Mouse (Mus musculus): ENCODE measurements around the gene Dgkg. TPM values are rescaled to one million over a fixed set of nuclear protein-coding genes. Genes with fewer than 3 reads are reported as not detected.

The Dgkg gene
- total and polyA plus RNA-seq, 2 experiments from 2014 or later: 0.08 to 0.44 TPM

DNA sequence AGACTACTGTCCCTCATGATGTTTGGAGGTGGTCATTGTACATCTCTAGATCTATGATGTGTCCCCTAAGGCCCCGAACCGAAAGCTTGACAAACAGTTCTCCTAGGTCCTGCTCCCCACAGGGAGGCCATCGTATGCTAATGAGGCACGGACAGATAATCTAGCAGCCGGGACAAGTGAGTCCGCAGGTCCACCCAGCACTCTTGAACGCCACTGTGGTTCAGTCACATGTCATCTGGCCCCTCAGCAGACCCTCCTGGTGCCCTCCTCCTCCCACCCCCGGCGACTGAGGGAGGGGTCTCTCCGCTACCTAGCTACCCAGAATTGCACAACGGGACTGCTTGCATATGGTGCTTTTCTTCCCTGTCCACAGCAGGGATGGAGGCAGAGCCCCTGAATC is 1.2 kb downstream of the Dgkg start:
- no peak for ATAC-seq (ENCODE audit: insufficient read depth, low read depth)
- WGBS: 9% methylated on average over 11 of the region's 11 CpGs
- Histone ChIP-seq H3K27ac (ENCODE audit: low read depth) (no peak overlapping the region), H3K4me2 (ENCODE audit: low read depth, low read length) (peak overlapping the region; percentile 75; the same call in 1 of the 2 replicates), H3K9ac (replicated peaks; ENCODE audit: low read depth, low read length) (no peak overlapping the region), H3K4me3 (ENCODE audit: low read depth, low read length) (peak overlapping the region; percentile 50), H3K27me3 (ENCODE audit: control insufficient read depth, insufficient read depth, low read length) (peaks cover 29% of the 10 kb centered on the region), H3K9me3 (replicated peaks; ENCODE audit: control insufficient read depth, low read length) (no peaks in the 10 kb centered on the region), H3K36me3 (replicated peaks; ENCODE audit: control insufficient read depth, insufficient read depth, low read length) (no peaks in the 10 kb centered on the region), H3K4me1 (ENCODE audit: control insufficient read depth, insufficient read depth) (peaks cover 4% of the 10 kb centered on the region; the same call in 1 of the 2 replicates)
- DNase-seq (ENCODE audit: low spot score): no peak
- TF ChIP-seq CTCF (IDR thresholded peaks at IDR 0.05; ENCODE audit: low read depth) (no peak), EP300 (IDR thresholded peaks at IDR 0.05; ENCODE audit: low read depth) (no peak)

DNA sequence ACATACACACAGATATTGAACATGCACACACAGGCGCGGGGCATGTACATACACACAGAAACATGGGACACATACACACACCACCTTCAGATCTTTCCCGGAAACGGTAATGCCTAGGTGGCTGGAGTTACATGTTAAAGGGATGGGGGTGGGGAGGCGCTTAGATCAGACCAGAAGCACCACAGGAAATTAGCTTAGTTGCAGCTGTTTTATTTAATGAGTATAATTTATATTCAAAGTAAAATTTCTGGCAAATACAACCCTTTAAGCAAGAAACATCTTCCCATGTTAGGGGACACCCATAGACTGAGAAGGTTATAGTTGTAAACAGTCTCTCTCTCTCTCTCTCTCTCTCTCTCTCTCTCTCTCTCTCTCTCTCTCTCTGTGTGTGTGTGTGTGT is 1.8 kb downstream of the Dgkg start:
- WGBS: 57% methylated on average over 5 of the region's 5 CpGs
- H3K27me3 ChIP-seq (ENCODE audit: control insufficient read depth, insufficient read depth, low read length): peaks cover 29% of the 10 kb centered on the region
- no peak overlapping the region for H3K9ac ChIP-seq (replicated peaks; ENCODE audit: low read depth, low read length)
- ATAC-seq (ENCODE audit: insufficient read depth, low read depth) (no peak), DNase-seq (ENCODE audit: low spot score) (no peak)
- H3K36me3 ChIP-seq (replicated peaks; ENCODE audit: control insufficient read depth, insufficient read depth, low read length): no peaks in the 10 kb centered on the region
- peaks cover 4% of the 10 kb centered on the region; the same call in 1 of the 2 replicates for H3K4me1 ChIP-seq (ENCODE audit: control insufficient read depth, insufficient read depth)
- no peak overlapping the region for H3K4me3 ChIP-seq (ENCODE audit: low read depth, low read length)
- TF ChIP-seq CTCF (IDR thresholded peaks at IDR 0.05; ENCODE audit: low read depth) (no peak), EP300 (IDR thresholded peaks at IDR 0.05; ENCODE audit: low read depth) (no peak)
- no peaks in the 10 kb centered on the region for H3K9me3 ChIP-seq (replicated peaks; ENCODE audit: control insufficient read depth, low read length)
- H3K27ac ChIP-seq (ENCODE audit: low read depth): no peak overlapping the region
- no peak overlapping the region for H3K4me2 ChIP-seq (ENCODE audit: low read depth, low read length)

GRCm38 (mm10) chr16:22654477-22654835 is 2.6 kb downstream of the Dgkg start:
- Histone ChIP-seq H3K9me3 (replicated peaks; ENCODE audit: control insufficient read depth, low read length) (no peaks in the 10 kb centered on the region), H3K4me1 (ENCODE audit: control insufficient read depth, insufficient read depth) (peaks cover 4% of the 10 kb centered on the region; the same call in 1 of the 2 replicates), H3K27ac (ENCODE audit: low read depth) (no peak overlapping the region), H3K36me3 (replicated peaks; ENCODE audit: control insufficient read depth, insufficient read depth, low read length) (no peaks in the 10 kb centered on the region), H3K4me3 (ENCODE audit: low read depth, low read length) (no peak overlapping the region), H3K4me2 (ENCODE audit: low read depth, low read length) (no peak overlapping the region), H3K9ac (replicated peaks; ENCODE audit: low read depth, low read length) (no peak overlapping the region), H3K27me3 (ENCODE audit: control insufficient read depth, insufficient read depth, low read length) (peaks cover 29% of the 10 kb centered on the region)
- TF ChIP-seq CTCF (IDR thresholded peaks at IDR 0.05; ENCODE audit: low read depth): no peak
- no peak for TF ChIP-seq EP300 (IDR thresholded peaks at IDR 0.05; ENCODE audit: low read depth)
- WGBS: 38% methylated on average over 2 of the region's 2 CpGs
- DNase-seq (ENCODE audit: low spot score): no peak
- no peak for ATAC-seq (ENCODE audit: insufficient read depth, low read depth)

GRCm38 (mm10) chr16:22653817-22654476 is 3.1 kb downstream of the Dgkg start:
- H3K27ac ChIP-seq (ENCODE audit: low read depth): no peak overlapping the region
- H3K4me1 ChIP-seq (ENCODE audit: control insufficient read depth, insufficient read depth): peaks cover 4% of the 10 kb centered on the region; the same call in 1 of the 2 replicates
- H3K36me3 ChIP-seq (replicated peaks; ENCODE audit: control insufficient read depth, insufficient read depth, low read length): no peaks in the 10 kb centered on the region
- H3K9me3 ChIP-seq (replicated peaks; ENCODE audit: control insufficient read depth, low read length): no peaks in the 10 kb centered on the region
- no peak overlapping the region for H3K4me2 ChIP-seq (ENCODE audit: low read depth, low read length)
- TF ChIP-seq CTCF (IDR thresholded peaks at IDR 0.05; ENCODE audit: low read depth): no peak
- no peak for TF ChIP-seq EP300 (IDR thresholded peaks at IDR 0.05; ENCODE audit: low read depth)
- ATAC-seq (ENCODE audit: insufficient read depth, low read depth): no peak
- peaks cover 29% of the 10 kb centered on the region for H3K27me3 ChIP-seq (ENCODE audit: control insufficient read depth, insufficient read depth, low read length)
- no peak overlapping the region for H3K9ac ChIP-seq (replicated peaks; ENCODE audit: low read depth, low read length)
- WGBS: 83% methylated on average over 11 of the region's 11 CpGs
- no peak overlapping the region for H3K4me3 ChIP-seq (ENCODE audit: low read depth, low read length)
- no peak for DNase-seq (ENCODE audit: low spot score)

DNA sequence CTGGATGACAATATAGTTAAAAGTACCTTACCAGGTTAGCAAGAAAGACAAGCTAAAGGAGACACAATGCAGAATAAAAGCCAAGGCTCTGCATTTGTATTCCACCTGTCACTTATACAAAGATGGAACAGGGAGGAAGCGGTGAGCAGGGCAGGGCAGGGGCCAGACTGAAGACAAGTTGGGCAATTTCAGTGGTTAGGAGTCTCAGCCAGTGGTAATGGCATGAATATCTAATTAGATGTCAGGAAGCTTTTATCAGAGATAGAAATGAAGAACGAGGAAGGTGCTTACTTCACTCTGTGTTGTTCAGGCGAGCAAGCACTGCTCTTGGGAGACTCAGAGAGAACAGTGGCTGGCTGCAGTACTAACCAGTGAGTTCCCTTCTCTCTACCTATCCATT is 5.8 kb downstream of the Dgkg start:
- DNase-seq (ENCODE audit: low spot score): no peak
- H3K4me3 ChIP-seq (ENCODE audit: low read depth, low read length): no peak overlapping the region

DNA sequence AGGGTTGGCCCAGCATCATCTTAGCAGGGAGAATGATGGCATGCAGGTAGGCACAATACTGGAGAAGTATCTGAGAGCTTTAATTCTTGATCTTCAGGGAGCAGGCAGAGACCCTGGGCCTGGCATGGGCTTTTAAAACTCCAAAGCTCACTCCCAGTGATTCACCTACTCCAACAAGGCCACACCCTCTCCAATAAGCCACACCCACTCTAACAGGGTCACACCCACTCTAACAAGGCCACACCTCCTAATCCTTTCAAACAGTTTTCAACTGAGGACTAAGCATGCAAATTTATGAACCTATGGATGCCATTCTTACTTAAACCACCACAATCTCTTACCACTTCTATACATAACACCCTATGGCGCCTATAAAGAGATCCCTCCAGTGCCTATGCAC is 11.8 kb downstream of the Dgkg start:
- Histone ChIP-seq H3K27me3 (ENCODE audit: control insufficient read depth, insufficient read depth, low read length) (no peaks in the 10 kb centered on the region), H3K9me3 (replicated peaks; ENCODE audit: control insufficient read depth, low read length) (no peaks in the 10 kb centered on the region), H3K36me3 (replicated peaks; ENCODE audit: control insufficient read depth, insufficient read depth, low read length) (no peaks in the 10 kb centered on the region), H3K9ac (replicated peaks; ENCODE audit: low read depth, low read length) (no peak overlapping the region), H3K27ac (ENCODE audit: low read depth) (no peak overlapping the region), H3K4me2 (ENCODE audit: low read depth, low read length) (no peak overlapping the region), H3K4me3 (ENCODE audit: low read depth, low read length) (no peak overlapping the region), H3K4me1 (ENCODE audit: control insufficient read depth, insufficient read depth) (no peaks in the 10 kb centered on the region)
- ATAC-seq (ENCODE audit: insufficient read depth, low read depth): no peak
- TF ChIP-seq EP300 (IDR thresholded peaks at IDR 0.05; ENCODE audit: low read depth) (no peak), CTCF (IDR thresholded peaks at IDR 0.05; ENCODE audit: low read depth) (no peak)
- DNase-seq (ENCODE audit: low spot score): no peak
- 75% methylated on average over 1 of the region's 1 CpGs for WGBS

More for the DNA sequence above, 5.8 kb downstream of the Dgkg start:
- Histone ChIP-seq H3K36me3 (replicated peaks; ENCODE audit: control insufficient read depth, insufficient read depth, low read length) (no peaks in the 10 kb centered on the region), H3K9me3 (replicated peaks; ENCODE audit: control insufficient read depth, low read length) (no peaks in the 10 kb centered on the region), H3K4me2 (ENCODE audit: low read depth, low read length) (no peak overlapping the region), H3K4me1 (ENCODE audit: control insufficient read depth, insufficient read depth) (no peaks in the 10 kb centered on the region), H3K27ac (ENCODE audit: low read depth) (no peak overlapping the region), H3K27me3 (ENCODE audit: control insufficient read depth, insufficient read depth, low read length) (peaks cover 8% of the 10 kb centered on the region), H3K9ac (replicated peaks; ENCODE audit: low read depth, low read length) (no peak overlapping the region)
- TF ChIP-seq CTCF (IDR thresholded peaks at IDR 0.05; ENCODE audit: low read depth): no peak
- TF ChIP-seq EP300 (IDR thresholded peaks at IDR 0.05; ENCODE audit: low read depth): no peak
- no peak for ATAC-seq (ENCODE audit: insufficient read depth, low read depth)
- 44% methylated on average over 3 of the region's 3 CpGs for WGBS

Measured in heart, postnatal 0 days (tissue).